Mouse (Mus musculus) liver, postnatal 0 days (tissue): ENCODE data around the gene Top1. TPM values are rescaled to one million over a fixed set of nuclear protein-coding genes. Genes with fewer than 3 reads are reported as not detected.

Source experiments
- ATAC-seq: fragments of 200-750 bp; cut with Nextera tagmentation; 2 replicates; pipeline ENCODE4 v1.8.0; 2017; ENCODE audit warnings: mild to moderate bottlenecking, moderate library complexity
- DNase-seq: peaks from one replicate; pipeline ENCODE4 v3.0.0-alpha.2; 2016
- H3K27ac ChIP-seq: fragments of 300-500 bp; sonication (generic); 2 replicates; pipeline ENCODE4 v1.5.1; 2014; ENCODE audit warnings: antibody characterized with exemption, moderate library complexity, mild to moderate bottlenecking, low read depth
- H3K27me3 ChIP-seq: fragments of 300-500 bp; sonication (generic); 2 replicates; pipeline ENCODE4 v1.6.1; 2014; ENCODE audit warnings: low read length, control low read depth, mixed read lengths; ENCODE audit not compliant: insufficient read depth
- H3K36me3 ChIP-seq: fragments of 300-500 bp; sonication (generic); replicated peaks from 2 replicates; pipeline ENCODE4 v1.6.1; 2014; ENCODE audit warnings: mild to moderate bottlenecking, control low read depth, low read length, moderate library complexity, mixed read lengths; ENCODE audit not compliant: insufficient read depth
- H3K4me1 ChIP-seq: fragments of 300-500 bp; sonication (generic); 2 replicates; pipeline ENCODE4 v1.6.1; 2014; ENCODE audit warnings: antibody characterized with exemption, mild to moderate bottlenecking, control low read depth; ENCODE audit not compliant: insufficient read depth
- H3K4me2 ChIP-seq: fragments of 300-500 bp; sonication (generic); 2 replicates; pipeline ENCODE4 v1.6.1; 2014; ENCODE audit warnings: low read depth, mild to moderate bottlenecking, low read length, moderate library complexity, mixed read lengths
- H3K4me3 ChIP-seq: fragments of 300-500 bp; sonication (generic); 2 replicates; pipeline ENCODE4 v1.5.1; 2014; ENCODE audit warnings: low read depth, low read length
- H3K9ac ChIP-seq: fragments of 300-500 bp; sonication (generic); replicated peaks from 2 replicates; pipeline ENCODE4 v1.6.1; 2014; ENCODE audit warnings: mild to moderate bottlenecking, moderate library complexity
- H3K9me3 ChIP-seq: fragments of 300-500 bp; sonication (generic); 2 replicates; pipeline ENCODE4 v1.6.1; 2016; ENCODE audit warnings: mild to moderate bottlenecking, control low read depth, low read length, mixed read lengths
- CTCF ChIP-seq: sonication (generic); IDR thresholded peaks from 2 replicates; pipeline ENCODE4 v1.5.1; 2016; ENCODE audit warnings: antibody characterized with exemption, low read depth
- EP300 ChIP-seq: IDR thresholded peaks from 2 replicates; pipeline ENCODE4 v1.6.1; 2016; ENCODE audit warnings: antibody characterized with exemption, low read depth, mild to moderate bottlenecking
- WGBS: fragments of 180-500 bp; shearing (Covaris S2); extraction: QIAGEN DNeasy Blood & Tissue Kit; methylation state at CpG from one replicate; pipeline ENCODE4 v1.1.7; 2014; ENCODE audit not compliant: insufficient replicate concordance; 5-methylcytosine and 5-hydroxymethylcytosine counted together
- polyA plus RNA-seq: library from polyadenylated mRNA; unstranded; fragments of >200 nt; fragmentation: Nextera tagmentation; extraction: Ambion mirVana; gene quantifications from 2 replicates; pipeline ENCODE4 v1.2.1, GENCODE M21; 2015

The Top1 gene
- polyA plus RNA-seq, 1 experiment from 2014 or later, result 30.5 TPM

DNA sequence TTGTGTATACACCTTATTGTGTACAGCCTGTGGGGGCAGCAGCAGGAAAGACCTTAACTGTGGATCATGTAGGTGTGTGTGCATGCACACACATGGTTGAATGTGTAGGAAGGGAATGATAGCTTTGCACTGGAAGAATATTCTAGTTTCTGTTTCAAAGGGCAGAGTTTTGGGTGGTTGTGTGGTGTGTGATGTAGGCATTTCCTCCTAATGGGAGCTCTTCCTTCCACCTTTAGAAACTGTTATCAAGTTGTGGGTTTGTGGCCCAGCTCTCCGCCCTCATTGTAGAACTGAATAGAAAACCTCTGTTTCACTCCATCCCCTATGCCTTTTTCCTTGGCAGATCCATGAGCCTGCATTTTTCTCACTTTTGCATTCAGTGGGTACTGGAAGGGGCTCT lies 99.8 kb downstream of the Top1 start:
- H3K27ac ChIP-seq, result peak overlapping the region; percentile 16; the same call in 1 of the 2 replicates
- H3K9me3 ChIP-seq, result no peaks in the 10 kb centered on the region
- DNase-seq (no peak), ATAC-seq (no peak)
- WGBS, result 57% methylated on average over 1 of the region's 1 CpGs
- H3K4me2 ChIP-seq, result no peak overlapping the region
- H3K4me1 ChIP-seq, result peaks cover 45% of the 10 kb centered on the region
- H3K36me3 ChIP-seq, result peaks cover 16% of the 10 kb centered on the region; the same call in 1 of the 2 replicates
- no peak overlapping the region for H3K9ac ChIP-seq
- no peaks in the 10 kb centered on the region for H3K27me3 ChIP-seq
- TF ChIP-seq EP300 (no peak), CTCF (no peak)
- no peak overlapping the region for H3K4me3 ChIP-seq

DNA sequence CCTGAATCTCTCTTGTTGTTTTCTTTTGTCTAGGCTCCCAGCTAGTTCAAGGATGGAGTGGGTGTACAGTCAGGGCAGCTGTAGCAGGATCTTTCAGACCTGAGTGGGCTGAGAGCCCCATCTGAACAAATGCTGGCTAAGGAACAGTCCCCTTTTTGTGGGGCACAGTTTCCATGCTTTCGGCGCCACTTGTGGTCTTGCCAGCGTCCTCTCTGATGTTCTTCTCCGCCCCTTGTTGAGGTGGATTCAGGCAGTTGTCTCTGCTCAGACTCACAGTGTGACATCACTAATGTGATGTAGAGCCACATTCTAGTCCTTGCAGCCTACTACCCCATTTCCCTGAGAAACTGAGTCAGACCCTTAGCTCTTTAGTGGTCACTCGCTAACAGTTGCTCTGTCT lies 100.9 kb downstream of the Top1 start:
- H3K4me2 ChIP-seq, result no peak overlapping the region
- H3K4me3 ChIP-seq, result no peak overlapping the region
- H3K27ac ChIP-seq, result no peak overlapping the region
- no peak overlapping the region for H3K9ac ChIP-seq
- no peaks in the 10 kb centered on the region for H3K9me3 ChIP-seq
- peaks cover 23% of the 10 kb centered on the region for H3K36me3 ChIP-seq
- DNase-seq (no peak), ATAC-seq (no peak)
- peaks cover 34% of the 10 kb centered on the region for H3K4me1 ChIP-seq
- WGBS, result 79% methylated on average over 5 of the region's 5 CpGs
- H3K27me3 ChIP-seq, result no peaks in the 10 kb centered on the region
- TF ChIP-seq CTCF (no peak), EP300 (no peak)

DNA sequence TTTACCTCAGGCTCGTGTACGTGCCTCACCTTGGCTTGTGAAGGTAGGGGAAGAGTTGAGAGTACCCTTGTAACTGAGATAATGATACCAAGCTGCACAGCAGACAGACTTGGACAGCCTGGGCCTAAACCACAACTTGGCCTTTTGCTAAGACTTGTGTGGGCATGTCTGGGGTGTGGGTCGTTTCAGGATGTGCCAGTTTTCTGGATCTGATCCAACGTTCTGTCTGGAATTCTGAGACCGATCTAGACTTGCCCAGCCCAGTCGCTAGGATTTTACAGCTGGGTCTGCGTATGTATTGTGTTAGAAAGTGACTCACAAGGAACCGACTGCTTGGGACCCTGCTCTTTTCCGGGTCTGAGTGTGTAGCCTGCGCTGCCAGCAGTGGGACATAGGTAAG lies 101.4 kb downstream of the Top1 start:
- Histone ChIP-seq H3K4me2 (no peak overlapping the region), H3K36me3 (peaks cover 27% of the 10 kb centered on the region), H3K27ac (no peak overlapping the region), H3K4me1 (peaks cover 30% of the 10 kb centered on the region), H3K9me3 (no peaks in the 10 kb centered on the region), H3K9ac (no peak overlapping the region), H3K4me3 (no peak overlapping the region), H3K27me3 (no peaks in the 10 kb centered on the region)
- 76% methylated on average over 10 of the region's 10 CpGs for WGBS
- ATAC-seq, result no peak
- DNase-seq, result no peak
- no peak for TF ChIP-seq CTCF

DNA sequence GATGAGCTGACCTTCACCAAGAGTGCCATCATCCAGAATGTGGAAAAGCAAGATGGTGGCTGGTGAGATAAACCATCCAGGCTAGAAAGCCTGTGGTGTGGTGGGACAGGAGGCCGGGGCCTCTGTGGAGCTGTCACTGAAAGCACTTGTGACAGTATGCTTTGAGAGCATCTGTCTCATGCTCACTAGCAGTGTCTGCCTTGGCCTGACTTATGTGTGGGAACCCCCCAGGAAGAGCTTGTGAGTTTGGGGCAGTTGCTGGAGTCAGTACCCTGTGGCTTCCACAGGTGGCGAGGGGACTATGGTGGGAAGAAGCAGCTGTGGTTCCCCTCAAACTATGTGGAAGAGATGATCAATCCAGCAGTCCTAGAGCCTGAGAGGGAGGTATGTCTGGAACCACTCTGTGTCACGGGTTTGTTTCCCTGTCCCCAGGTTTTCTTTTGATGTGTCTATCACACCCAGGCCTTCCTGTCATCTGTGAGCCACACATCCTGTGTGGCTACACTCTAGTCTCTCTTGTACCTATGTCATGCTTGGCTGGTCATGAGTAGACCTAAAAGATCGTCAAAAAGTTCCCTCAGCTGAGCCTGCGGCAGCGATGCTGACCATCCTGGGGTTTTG lies 111.0 kb downstream of the Top1 start:
- ATAC-seq (no peak), DNase-seq (no peak)
- no peak for TF ChIP-seq EP300
- TF ChIP-seq CTCF, result no peak
- no peak overlapping the region for H3K4me3 ChIP-seq
- 65% methylated on average over 6 of the region's 6 CpGs for WGBS
- no peak overlapping the region for H3K27ac ChIP-seq
- no peak overlapping the region for H3K4me2 ChIP-seq
- H3K27me3 ChIP-seq, result no peaks in the 10 kb centered on the region
- no peaks in the 10 kb centered on the region for H3K9me3 ChIP-seq
- no peak overlapping the region for H3K9ac ChIP-seq
- no peaks in the 10 kb centered on the region for H3K4me1 ChIP-seq
- peaks cover 56% of the 10 kb centered on the region for H3K36me3 ChIP-seq

DNA sequence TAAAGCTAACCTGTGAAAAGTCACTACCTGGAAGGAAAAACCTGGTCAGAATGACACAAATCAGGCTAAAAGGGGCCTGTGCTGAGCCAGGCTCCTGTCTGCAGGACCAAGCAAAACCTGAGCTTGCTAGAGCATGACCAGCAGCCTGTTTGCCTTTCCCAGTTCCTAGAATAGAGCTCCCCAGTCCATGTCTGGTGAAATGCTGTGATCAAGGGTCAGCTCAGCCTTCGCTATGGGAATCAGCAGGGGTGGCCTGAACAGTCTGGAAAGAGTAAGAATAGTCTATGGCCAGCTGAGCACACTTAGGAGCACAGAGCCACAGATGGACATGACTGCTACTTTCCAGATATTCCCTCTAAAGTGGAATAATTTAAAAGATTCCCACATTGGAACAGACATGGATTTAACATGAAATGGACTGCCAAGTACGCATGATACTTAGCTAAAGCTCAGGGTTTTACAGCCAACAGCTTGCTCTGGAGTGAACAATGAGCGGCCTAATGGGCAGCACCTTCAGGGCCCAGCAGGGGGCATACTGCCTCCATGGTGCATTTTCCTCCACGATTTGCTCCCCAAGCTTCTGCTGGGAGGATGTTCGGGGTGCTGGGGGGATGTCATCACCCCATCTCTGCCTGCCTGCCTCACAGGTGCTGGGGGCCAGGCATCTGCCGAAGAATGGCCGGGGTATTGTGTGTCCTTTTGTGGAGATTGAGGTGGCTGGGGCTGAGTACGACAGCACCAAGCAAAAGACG lies 114.9 kb downstream of the Top1 start:
- no peak overlapping the region for H3K4me2 ChIP-seq
- peaks cover 29% of the 10 kb centered on the region for H3K36me3 ChIP-seq
- ATAC-seq, result peak; percentile 62
- H3K9me3 ChIP-seq, result no peaks in the 10 kb centered on the region
- no peaks in the 10 kb centered on the region for H3K4me1 ChIP-seq
- H3K9ac ChIP-seq, result no peak overlapping the region
- DNase-seq, result peak; percentile 50
- H3K27me3 ChIP-seq, result no peaks in the 10 kb centered on the region
- H3K27ac ChIP-seq, result no peak overlapping the region
- WGBS, result 76% methylated on average over 9 of the region's 9 CpGs
- H3K4me3 ChIP-seq, result no peak overlapping the region
- no peak for TF ChIP-seq EP300
- TF ChIP-seq CTCF, result peak; percentile 78

DNA sequence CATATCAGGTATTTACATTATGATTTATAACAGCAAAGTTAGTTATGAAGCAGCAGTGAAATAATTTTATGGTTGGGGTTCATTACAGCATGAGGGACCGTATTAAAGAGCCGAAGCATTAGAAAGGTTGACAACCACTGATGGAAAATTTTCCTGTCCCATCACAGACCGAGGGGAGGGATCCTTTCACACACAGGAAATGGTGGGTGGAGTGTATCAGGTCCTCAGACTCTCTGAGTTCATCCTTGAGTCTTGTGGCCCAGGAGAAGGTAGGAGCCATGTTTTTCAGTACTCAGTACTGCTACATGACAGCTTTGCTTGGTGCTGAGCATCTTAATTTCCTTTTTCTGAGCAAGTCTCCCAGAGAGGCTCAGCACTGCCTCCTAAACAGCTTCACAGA lies 118.1 kb downstream of the Top1 start:
- Histone ChIP-seq H3K27ac (no peak overlapping the region), H3K9ac (no peak overlapping the region), H3K9me3 (no peaks in the 10 kb centered on the region), H3K27me3 (no peaks in the 10 kb centered on the region), H3K36me3 (peaks cover 9% of the 10 kb centered on the region; the same call in 1 of the 2 replicates), H3K4me2 (no peak overlapping the region), H3K4me1 (no peaks in the 10 kb centered on the region), H3K4me3 (no peak overlapping the region)
- WGBS, result 69% methylated on average over 3 of the region's 3 CpGs
- DNase-seq, result no peak
- ATAC-seq, result no peak
- no peak for TF ChIP-seq EP300
- TF ChIP-seq CTCF, result no peak
